Mouse (Mus musculus) hindbrain, embryonic 10.5 days (tissue): ENCODE data around the gene Gdf3. TPM values are rescaled to one million over a fixed set of nuclear protein-coding genes. Genes with fewer than 3 reads are reported as not detected.

Experiments
- DNase-seq: peaks from one replicate; pipeline ENCODE4 v3.0.0-alpha.2; 2017; ENCODE audit warnings: low spot score
- H3K27ac ChIP-seq: fragments of 300-500 bp; sonication (generic); 2 replicates; pipeline ENCODE4 v1.5.1; 2016; ENCODE audit warnings: mild to moderate bottlenecking, moderate library complexity
- H3K27me3 ChIP-seq: fragments of 300-500 bp; sonication (generic); 2 replicates; pipeline ENCODE4 v1.6.1; 2016; ENCODE audit warnings: mild to moderate bottlenecking; ENCODE audit not compliant: poor library complexity, insufficient read depth, severe bottlenecking
- H3K36me3 ChIP-seq: fragments of 300-500 bp; sonication (generic); 2 replicates; pipeline ENCODE4 v1.6.1; 2016; ENCODE audit warnings: mild to moderate bottlenecking, moderate library complexity
- H3K4me1 ChIP-seq: fragments of 300-500 bp; sonication (generic); replicated peaks from 2 replicates; pipeline ENCODE4 v1.6.1; 2016; ENCODE audit warnings: mild to moderate bottlenecking
- H3K4me3 ChIP-seq: fragments of 300-500 bp; sonication (generic); 2 replicates; pipeline ENCODE4 v1.5.1; 2016; ENCODE audit warnings: mild to moderate bottlenecking, moderate library complexity
- H3K9me3 ChIP-seq: fragments of 300-500 bp; sonication (generic); 2 replicates; pipeline ENCODE4 v1.6.1; 2016; ENCODE audit warnings: mild to moderate bottlenecking, moderate library complexity
- WGBS: fragments of 180-500 bp; shearing (Covaris S2); methylation state at CpG from one replicate; pipeline ENCODE4 v1.1.7; 2016; 5-methylcytosine and 5-hydroxymethylcytosine counted together
- polyA plus RNA-seq: library from polyadenylated mRNA; unstranded; fragments of >200 nt; fragmentation: Nextera tagmentation; extraction: Ambion mirVana; gene quantifications from 2 replicates; pipeline ENCODE4 v1.2.1, GENCODE M21; 2016

Gdf3 gene
- polyA plus RNA-seq, 1 experiment from 2014 or later, result not detected

- H3K36me3 ChIP-seq, result no peaks in the 10 kb centered on the region
- WGBS, result 10% methylated on average over 22 of the region's 22 CpGs
- DNase-seq, result peak; percentile 58
- 0 out of 2 replicates have a peak, but pooled peaks cover 8% of the 10 kb centered on the region for H3K4me1 ChIP-seq
- H3K27me3 ChIP-seq, result no peaks in the 10 kb centered on the region
- H3K9me3 ChIP-seq, result no peaks in the 10 kb centered on the region
- peak within 1 kb of the TSS; percentile 56 for H3K4me3 ChIP-seq
- peak within 1 kb of the TSS; percentile 80 for H3K27ac ChIP-seq
These were observed 7.5 kb downstream of the Gdf3 start, which contains the start of gene Apobec1 for GRCm38 (mm10) chr6:122602242-122602991. Gene Apobec1 (minus strand): TSS chr6:122602444.

GRCm38 (mm10) chr6:122601615-122602014 lies 8.3 kb downstream of the Gdf3 start:
- H3K27me3 ChIP-seq, result no peaks in the 10 kb centered on the region
- no peaks in the 10 kb centered on the region for H3K36me3 ChIP-seq
- H3K9me3 ChIP-seq, result no peaks in the 10 kb centered on the region
- H3K4me1 ChIP-seq, result 0 out of 2 replicates have a peak, but pooled peaks cover 8% of the 10 kb centered on the region
- DNase-seq, result no peak
- WGBS, result 89% methylated on average over 3 of the region's 3 CpGs
- no peak overlapping the region for H3K27ac ChIP-seq
- H3K4me3 ChIP-seq, result peak overlapping the region; percentile 56; the same call in 1 of the 2 replicates

GRCm38 (mm10) chr6:122601031-122601430 lies 8.9 kb downstream of the Gdf3 start:
- Histone ChIP-seq H3K4me3 (no peak overlapping the region), H3K27ac (no peak overlapping the region), H3K9me3 (no peaks in the 10 kb centered on the region), H3K36me3 (no peaks in the 10 kb centered on the region), H3K27me3 (no peaks in the 10 kb centered on the region), H3K4me1 (0 out of 2 replicates have a peak, but pooled peaks cover 8% of the 10 kb centered on the region)
- DNase-seq, result no peak
- WGBS, result 96% methylated on average over 4 of the region's 4 CpGs

DNA sequence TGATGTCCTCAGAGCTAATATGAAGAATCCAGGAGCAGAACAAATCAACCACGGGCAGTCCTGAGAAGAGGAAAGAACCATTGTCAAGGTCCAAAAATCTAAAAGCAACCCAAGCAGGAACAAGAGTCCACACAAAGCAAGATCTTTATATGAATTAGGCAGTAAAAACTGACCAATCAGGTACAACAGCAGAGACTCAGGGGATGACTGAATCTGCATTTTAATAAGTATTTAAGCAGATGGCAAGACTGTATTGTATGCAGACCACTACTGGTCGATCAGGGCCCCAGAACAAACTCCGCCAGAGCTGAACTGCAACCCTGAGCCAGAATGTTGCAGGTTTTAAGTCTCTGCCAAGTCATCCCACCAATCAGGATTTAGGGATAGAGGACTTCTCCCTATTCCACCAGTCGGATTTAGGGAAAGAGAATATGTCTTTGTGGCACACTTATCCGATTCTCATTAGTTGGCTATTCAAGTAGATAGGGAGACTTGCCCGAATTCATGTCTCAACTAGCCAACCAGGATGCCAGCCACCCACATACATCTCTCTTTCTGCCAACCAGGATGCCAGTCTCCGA lies 9.7 kb downstream of the Gdf3 start:
- Histone ChIP-seq H3K4me1 (0 out of 2 replicates have a peak, but pooled peaks cover 8% of the 10 kb centered on the region), H3K4me3 (no peak overlapping the region), H3K36me3 (no peaks in the 10 kb centered on the region), H3K27me3 (no peaks in the 10 kb centered on the region), H3K9me3 (no peaks in the 10 kb centered on the region), H3K27ac (no peak overlapping the region)
- no peak for DNase-seq
- 89% methylated on average over 7 of the region's 7 CpGs for WGBS

GRCm38 (mm10) chr6:122599054-122599737 lies 10.7 kb downstream of the Gdf3 start:
- Histone ChIP-seq H3K36me3 (no peaks in the 10 kb centered on the region), H3K4me3 (no peak overlapping the region), H3K9me3 (no peaks in the 10 kb centered on the region), H3K4me1 (0 out of 2 replicates have a peak, but pooled peaks cover 8% of the 10 kb centered on the region), H3K27me3 (no peaks in the 10 kb centered on the region), H3K27ac (no peak overlapping the region)
- no peak for DNase-seq
- 92% methylated on average over 9 of the region's 9 CpGs for WGBS

GRCm38 (mm10) chr6:122598436-122598835 lies 11.5 kb downstream of the Gdf3 start:
- DNase-seq, result no peak
- no peak overlapping the region for H3K4me3 ChIP-seq
- no peak overlapping the region for H3K27ac ChIP-seq
- H3K9me3 ChIP-seq, result no peaks in the 10 kb centered on the region
- H3K4me1 ChIP-seq, result 0 out of 2 replicates have a peak, but pooled peaks cover 8% of the 10 kb centered on the region
- WGBS, result 92% methylated on average over 6 of the region's 6 CpGs
- no peaks in the 10 kb centered on the region for H3K27me3 ChIP-seq
- no peaks in the 10 kb centered on the region for H3K36me3 ChIP-seq

GRCm38 (mm10) chr6:122598014-122598413 lies 11.9 kb downstream of the Gdf3 start:
- WGBS, result 97% methylated on average over 4 of the region's 4 CpGs
- DNase-seq, result no peak
- Histone ChIP-seq H3K27ac (no peak overlapping the region), H3K4me3 (no peak overlapping the region), H3K27me3 (no peaks in the 10 kb centered on the region), H3K9me3 (no peaks in the 10 kb centered on the region), H3K36me3 (no peaks in the 10 kb centered on the region), H3K4me1 (0 out of 2 replicates have a peak, but pooled peaks cover 8% of the 10 kb centered on the region)

DNA sequence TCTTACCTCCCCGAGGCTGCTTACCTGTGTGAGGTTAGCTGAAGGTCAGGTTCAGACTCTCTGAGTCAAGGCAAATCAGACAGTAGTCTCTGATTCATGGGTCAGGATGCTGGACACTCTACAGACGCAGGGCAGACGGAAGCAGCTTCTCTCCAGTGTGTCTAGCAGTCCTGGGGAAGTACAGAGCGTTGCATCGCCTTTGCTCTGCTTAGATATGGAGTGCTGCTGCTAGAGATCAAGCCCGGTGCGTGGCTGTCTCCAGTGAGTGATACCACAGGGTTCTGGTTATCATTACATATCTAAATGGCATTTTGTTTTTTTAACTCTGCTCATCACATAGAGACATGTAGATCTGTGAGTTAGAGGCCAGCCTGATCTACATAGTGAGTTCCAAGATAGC lies 13.3 kb downstream of the Gdf3 start:
- Histone ChIP-seq H3K36me3 (no peaks in the 10 kb centered on the region), H3K9me3 (no peaks in the 10 kb centered on the region), H3K4me3 (no peak overlapping the region), H3K27ac (no peak overlapping the region), H3K4me1 (no peaks in the 10 kb centered on the region), H3K27me3 (no peaks in the 10 kb centered on the region)
- 87% methylated on average over 7 of the region's 7 CpGs for WGBS
- no peak for DNase-seq

DNA sequence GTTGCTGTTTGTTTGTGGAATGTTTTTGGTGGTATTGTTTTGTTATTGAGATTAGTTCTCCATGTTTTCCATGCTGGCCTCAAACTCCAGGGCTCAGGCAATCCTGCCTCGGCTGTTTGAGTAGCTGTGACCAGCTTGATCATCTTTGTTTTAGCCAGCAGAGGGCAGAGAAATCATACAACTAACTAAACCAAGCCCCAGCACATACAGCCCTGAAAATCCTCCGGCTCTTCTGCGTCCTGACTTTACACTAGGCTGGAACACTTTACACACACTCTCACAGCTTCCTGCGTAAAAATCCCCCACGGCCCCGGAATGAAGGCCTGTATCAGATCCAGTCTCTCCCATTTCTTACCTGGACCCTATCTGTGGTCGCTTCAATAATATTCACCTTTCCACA lies 14.2 kb downstream of the Gdf3 start:
- Histone ChIP-seq H3K27me3 (no peaks in the 10 kb centered on the region), H3K4me1 (no peaks in the 10 kb centered on the region), H3K36me3 (no peaks in the 10 kb centered on the region), H3K4me3 (no peak overlapping the region), H3K27ac (no peak overlapping the region), H3K9me3 (no peaks in the 10 kb centered on the region)
- no peak for DNase-seq
- 38% methylated on average over 7 of the region's 7 CpGs for WGBS

DNA sequence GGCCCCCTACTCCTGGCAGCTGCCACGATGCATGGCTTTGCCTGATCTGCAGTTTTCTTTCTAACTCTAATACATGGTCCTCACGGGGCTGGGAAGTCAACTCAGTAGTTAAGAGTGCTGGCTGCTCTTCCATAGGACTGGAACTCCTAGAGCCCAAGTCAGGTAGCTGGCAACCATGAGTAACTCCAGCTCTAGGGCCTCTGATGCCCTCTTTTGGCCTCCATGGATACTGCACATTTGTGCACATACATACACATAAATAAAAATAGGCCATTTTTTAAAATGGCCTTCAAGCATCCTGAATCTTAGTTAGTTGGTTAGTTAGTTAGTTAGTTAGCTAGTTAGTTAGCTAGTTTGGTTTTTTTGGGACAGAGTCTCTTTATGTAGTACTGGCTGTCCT lies 17.0 kb downstream of the Gdf3 start:
- 92% methylated on average over 2 of the region's 2 CpGs for WGBS
- Histone ChIP-seq H3K27me3 (no peaks in the 10 kb centered on the region), H3K4me1 (no peaks in the 10 kb centered on the region)

GRCm38 (mm10) chr6:122591027-122591758 lies 18.7 kb downstream of the Gdf3 start:
- WGBS, result 84% methylated on average over 13 of the region's 13 CpGs
- no peak for DNase-seq
- Histone ChIP-seq H3K27me3 (no peaks in the 10 kb centered on the region), H3K27ac (no peak overlapping the region), H3K4me1 (no peaks in the 10 kb centered on the region), H3K36me3 (no peaks in the 10 kb centered on the region), H3K4me3 (no peak overlapping the region), H3K9me3 (no peaks in the 10 kb centered on the region)

More for the DNA sequence above, 17.0 kb downstream of the Gdf3 start:
- Histone ChIP-seq H3K4me3 (no peak overlapping the region), H3K27ac (no peak overlapping the region), H3K9me3 (no peaks in the 10 kb centered on the region), H3K36me3 (no peaks in the 10 kb centered on the region)
- DNase-seq, result no peak

DNA sequence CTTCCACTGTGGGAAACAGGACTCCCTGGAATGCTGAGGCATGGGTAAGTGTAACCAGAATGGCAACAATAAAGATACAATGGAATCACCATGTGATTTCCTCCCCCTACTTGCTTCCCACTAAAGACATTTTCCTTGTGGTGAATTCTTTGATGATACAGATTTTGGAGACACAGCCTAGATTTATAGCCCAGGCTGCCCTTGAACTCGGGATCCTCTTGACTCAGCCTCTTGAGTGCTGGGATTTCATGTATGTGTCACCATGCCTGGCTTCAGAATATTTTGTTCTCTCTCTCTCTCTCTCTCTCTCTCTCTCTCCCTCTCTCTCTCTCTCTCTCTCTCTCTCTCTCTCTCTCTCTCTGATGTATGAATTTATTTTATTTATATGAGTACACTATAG lies 30.8 kb downstream of the Gdf3 start:
- H3K9me3 ChIP-seq, result no peaks in the 10 kb centered on the region
- 91% methylated on average over 1 of the region's 1 CpGs for WGBS
- H3K27me3 ChIP-seq, result no peaks in the 10 kb centered on the region
- DNase-seq, result no peak
- no peaks in the 10 kb centered on the region for H3K4me1 ChIP-seq
- no peak overlapping the region for H3K4me3 ChIP-seq
- no peak overlapping the region for H3K27ac ChIP-seq
- H3K36me3 ChIP-seq, result no peaks in the 10 kb centered on the region
